Mouse (Mus musculus) myocyte (in vitro differentiated cells): Measurements from ENCODE around the gene Rhbdd1.

Source experiments
- CEBPB ChIP-seq: IDR thresholded peaks from 2 replicates; pipeline ENCODE4 v1.6.1; 2011; ENCODE audit warnings: mild to moderate bottlenecking, moderate library complexity; ENCODE audit not compliant: poor library complexity, insufficient read depth, severe bottlenecking
- E2F4 ChIP-seq: IDR thresholded peaks from one replicate; pipeline ENCODE4 v1.6.1; 2011; ENCODE audit warnings: mild to moderate bottlenecking, control low read depth, moderate library complexity; ENCODE audit not compliant: insufficient read depth
- MAX ChIP-seq: IDR thresholded peaks from one replicate; pipeline ENCODE4 v1.6.1; 2011; ENCODE audit warnings: low read depth, mild to moderate bottlenecking, control low read depth
- MYOD1 ChIP-seq, 3 experiments: IDR thresholded peaks; one replicate each; pipeline ENCODE4 v1.6.1; 2011; ENCODE audit warnings: control low read depth in 2 of 3, low read depth in 2 of 3, mild to moderate bottlenecking in 2 of 3, moderate library complexity in 1 of 3; ENCODE audit not compliant: insufficient read length in 2 of 3, control insufficient read depth in 1 of 3
- MYOG ChIP-seq, 3 experiments: IDR thresholded peaks; one replicate each; pipeline ENCODE4 v1.6.1; 2011; ENCODE audit warnings: control low read depth in 2 of 3, low read depth in 2 of 3, mild to moderate bottlenecking in 2 of 3; ENCODE audit not compliant: insufficient read length in 2 of 3, control insufficient read depth in 1 of 3, insufficient read depth in 1 of 3
- POLR2A ChIP-seq: IDR thresholded peaks from one replicate; pipeline ENCODE4 v1.6.1; 2011; ENCODE audit warnings: low read depth, mild to moderate bottlenecking, control low read depth, moderate library complexity; ENCODE audit not compliant: insufficient read length
- POLR2AphosphoS2 ChIP-seq: IDR thresholded peaks from one replicate; pipeline ENCODE4 v1.6.1; 2011; ENCODE audit warnings: low read depth, control low read depth; ENCODE audit not compliant: insufficient read length
- REST ChIP-seq: IDR thresholded peaks from one replicate; pipeline ENCODE4 v1.6.1; 2011; ENCODE audit warnings: mild to moderate bottlenecking, control low read depth, moderate library complexity; ENCODE audit not compliant: insufficient read depth, insufficient read length
- SRF ChIP-seq: IDR thresholded peaks from one replicate; pipeline ENCODE4 v1.6.1; 2011; ENCODE audit warnings: low read depth; ENCODE audit not compliant: control insufficient read depth, insufficient read length
- TCF12 ChIP-seq: IDR thresholded peaks from one replicate; pipeline ENCODE4 v1.6.1; 2011; ENCODE audit warnings: mild to moderate bottlenecking, control low read depth; ENCODE audit not compliant: poor library complexity, insufficient read depth, severe bottlenecking
- TCF3 ChIP-seq: IDR thresholded peaks from one replicate; pipeline ENCODE4 v1.6.1; 2011; ENCODE audit warnings: low read depth, control low read depth; ENCODE audit not compliant: insufficient read length
- USF1 ChIP-seq: IDR thresholded peaks from one replicate; pipeline ENCODE4 v1.6.1; 2011; ENCODE audit warnings: low read depth, mild to moderate bottlenecking, control low read depth, moderate library complexity

- no peak for TF ChIP-seq POLR2A
- TF ChIP-seq SRF: no peak
- no peak for TF ChIP-seq REST
- TF ChIP-seq E2F4: no peak
- TF ChIP-seq MAX: no peak
- TF ChIP-seq MYOG (IDR thresholded peaks at IDR 0.05; ENCODE audit: control insufficient read depth in 1 of 3, insufficient read depth in 1 of 3, insufficient read length in 2 of 3, low read depth in 2 of 3): no peak
- TF ChIP-seq USF1: no peak
- no peak for TF ChIP-seq CEBPB
- TF ChIP-seq TCF3: no peak
- TF ChIP-seq POLR2AphosphoS2: no peak
- no peak for TF ChIP-seq TCF12
- TF ChIP-seq MYOD1 (IDR thresholded peaks at IDR 0.05; ENCODE audit: control insufficient read depth in 1 of 3, insufficient read length in 2 of 3, low read depth in 2 of 3): no peak
Measured at GRCm38 (mm10) chr1:82362165-82362564, 45.9 kb downstream of the Rhbdd1 start.
